Mouse (Mus musculus) testis, adult 2 months (tissue): Measurements from ENCODE around the gene Atp6v0e. TPM values are rescaled to one million over a fixed set of nuclear protein-coding genes. Genes with fewer than 3 reads are reported as not detected.

Experiments
- H3K27ac ChIP-seq: fragments of 200-500 bp; 2 replicates; pipeline ENCODE4 v1.5.1; 2012; ENCODE audit warnings: low read depth, low read length; ENCODE audit not compliant: control insufficient read depth, insufficient read depth
- H3K27me3 ChIP-seq: fragments of 200-500 bp; 2 replicates; pipeline ENCODE4 v1.6.1; 2012; ENCODE audit warnings: mild to moderate bottlenecking, low read length, moderate library complexity; ENCODE audit not compliant: control insufficient read depth, insufficient read depth
- H3K36me3 ChIP-seq: fragments of 200-500 bp; 2 replicates; pipeline ENCODE4 v1.6.1; 2012; ENCODE audit warnings: mild to moderate bottlenecking, low read length; ENCODE audit not compliant: control insufficient read depth, insufficient read depth
- H3K4me1 ChIP-seq: fragments of 200-500 bp; 2 replicates; pipeline ENCODE4 v1.6.1; 2012; ENCODE audit warnings: low read length; ENCODE audit not compliant: control insufficient read depth, insufficient read depth
- H3K4me3 ChIP-seq: fragments of 200-500 bp; 2 replicates; pipeline ENCODE4 v1.5.1; 2012; ENCODE audit warnings: low read depth, mild to moderate bottlenecking, low read length, moderate library complexity, mixed read lengths; ENCODE audit not compliant: control insufficient read depth
- CTCF ChIP-seq: fragments of 200-500 bp; IDR thresholded peaks from 2 replicates; pipeline ENCODE4 v1.5.1; 2012; ENCODE audit warnings: low read depth, mild to moderate bottlenecking, inconsistent platforms, low read length, moderate library complexity; ENCODE audit not compliant: control insufficient read depth, insufficient read depth, insufficient replicate concordance
- POLR2A ChIP-seq: fragments of 200-500 bp; IDR thresholded peaks from 2 replicates; pipeline ENCODE4 v1.6.1; 2012; ENCODE audit warnings: low read depth, mild to moderate bottlenecking, inconsistent platforms, low read length, moderate library complexity; ENCODE audit not compliant: control insufficient read depth
- polyA plus RNA-seq: library from polyadenylated mRNA; depleted of rRNA; stranded (reverse); fragments of >200 nt; gene quantifications from 2 replicates; pipeline ENCODE4 v1.2.3, GENCODE M21; 2012

Gene Atp6v0e
- polyA plus RNA-seq, 1 experiment: 101 TPM

DNA sequence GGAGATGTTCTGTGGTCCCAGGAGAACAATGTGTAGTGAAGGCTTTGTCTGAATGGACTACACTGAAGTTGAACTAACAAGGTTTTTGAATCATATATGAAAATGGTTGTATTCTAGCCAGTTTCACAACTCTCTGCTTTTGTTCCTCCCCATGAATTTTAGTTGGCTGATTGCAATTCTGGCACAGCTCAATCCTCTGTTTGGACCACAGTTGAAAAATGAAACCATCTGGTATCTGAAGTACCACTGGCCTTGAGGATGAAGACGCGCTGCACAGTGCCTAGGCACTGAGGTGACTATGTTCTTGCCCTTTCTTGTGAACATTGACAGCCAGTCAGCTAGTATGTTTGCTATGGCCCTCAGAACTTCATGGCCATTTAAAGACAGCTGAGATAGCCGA is 32.2 kb downstream of the Atp6v0e start:
- Histone ChIP-seq H3K27ac (no peak overlapping the region), H3K36me3 (no peaks in the 10 kb centered on the region; the same call in 1 of the 2 replicates), H3K4me3 (no peak overlapping the region), H3K4me1 (no peaks in the 10 kb centered on the region; the same call in 1 of the 2 replicates), H3K27me3 (no peaks in the 10 kb centered on the region)
- TF ChIP-seq CTCF: no peak
- TF ChIP-seq POLR2A: no peak

DNA sequence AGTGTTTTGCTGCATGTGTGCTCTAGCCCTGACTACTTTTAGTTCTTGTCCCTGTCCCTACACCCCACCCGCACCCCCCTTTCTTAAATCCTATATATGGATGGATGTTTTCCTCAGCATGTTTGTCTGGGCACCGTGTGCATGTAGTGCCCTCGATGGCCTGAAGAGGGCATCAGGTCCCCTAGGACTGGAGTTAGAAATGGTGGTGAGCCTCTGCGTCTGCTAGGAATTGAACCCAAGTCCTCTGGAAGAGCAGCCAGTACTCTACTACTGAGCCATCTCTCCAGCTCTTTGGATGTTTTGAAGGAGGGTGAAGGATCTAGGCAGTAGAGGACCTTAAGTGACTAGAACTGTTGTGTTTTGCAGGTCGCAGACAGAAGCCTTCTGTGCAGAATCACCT is 35.8 kb downstream of the Atp6v0e start:
- no peaks in the 10 kb centered on the region for H3K4me1 ChIP-seq
- no peak overlapping the region for H3K4me3 ChIP-seq
- TF ChIP-seq CTCF (peak; percentile 70; the same call in 1 of the 2 replicates), POLR2A (no peak)
- H3K27me3 ChIP-seq: no peaks in the 10 kb centered on the region
- no peaks in the 10 kb centered on the region; the same call in 1 of the 2 replicates for H3K36me3 ChIP-seq
- no peak overlapping the region for H3K27ac ChIP-seq

DNA sequence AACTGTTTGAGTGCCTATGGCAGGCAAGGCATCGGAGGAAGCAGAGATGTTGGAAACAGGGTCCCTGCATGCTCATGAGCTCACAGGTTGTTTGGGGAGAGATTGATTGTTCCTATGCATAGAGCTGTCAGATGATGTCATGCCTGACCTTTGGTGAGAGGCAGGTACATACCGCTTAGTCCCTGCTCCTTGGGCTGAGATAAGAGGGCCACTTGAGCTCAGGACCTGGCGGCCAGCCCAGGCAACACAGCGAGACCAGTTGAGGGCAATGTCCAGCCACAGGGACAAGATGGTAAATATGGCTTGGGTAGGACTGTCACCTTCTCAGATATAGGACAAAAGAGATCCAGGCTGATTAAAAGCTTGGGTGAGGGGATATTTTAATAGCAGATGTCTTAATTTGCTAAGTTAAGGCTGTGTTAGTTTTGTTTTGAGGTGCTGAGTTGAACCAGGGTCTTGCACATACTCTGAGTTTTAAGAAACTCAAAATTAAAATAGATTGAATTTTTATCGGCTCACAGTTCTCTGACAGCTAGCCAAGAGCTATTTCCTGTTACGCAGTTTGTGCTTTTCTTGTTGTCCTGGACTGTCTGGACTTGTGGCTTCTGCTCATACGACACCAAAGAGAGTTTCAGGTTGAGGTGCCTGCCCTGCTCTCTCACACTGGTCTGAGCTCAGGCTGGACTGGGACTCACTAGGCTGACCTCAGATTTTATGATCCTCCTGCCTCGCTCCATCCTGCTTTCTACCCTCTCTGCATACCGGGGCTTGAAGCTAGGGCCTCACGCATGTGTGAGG is 37.0 kb downstream of the Atp6v0e start:
- Histone ChIP-seq H3K27ac (no peak overlapping the region), H3K27me3 (no peaks in the 10 kb centered on the region), H3K4me1 (no peaks in the 10 kb centered on the region), H3K36me3 (no peaks in the 10 kb centered on the region; the same call in 1 of the 2 replicates), H3K4me3 (no peak overlapping the region)
- TF ChIP-seq CTCF (no peak), POLR2A (no peak)

DNA sequence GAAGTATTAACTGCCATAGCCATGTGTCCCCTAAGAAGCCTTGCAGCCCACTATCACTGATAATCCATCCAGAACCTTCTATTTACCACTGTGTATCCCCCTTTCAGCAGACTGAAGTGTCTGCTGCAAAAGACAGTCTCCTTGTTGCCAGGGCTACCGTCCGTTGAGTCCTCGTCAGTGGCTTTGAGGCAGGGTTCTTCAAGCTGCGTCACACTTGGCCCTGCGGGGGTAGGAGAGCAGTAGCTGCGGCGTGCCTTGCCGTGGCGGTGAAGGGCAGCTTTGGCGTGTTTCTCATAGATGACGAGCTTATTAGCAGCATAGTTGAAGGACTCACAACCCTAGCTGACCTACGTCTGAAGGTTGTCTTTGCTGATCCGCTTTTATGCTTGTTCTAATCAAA is 38.5 kb downstream of the Atp6v0e start:
- Histone ChIP-seq H3K27me3 (no peaks in the 10 kb centered on the region), H3K4me3 (no peak overlapping the region), H3K4me1 (no peaks in the 10 kb centered on the region), H3K36me3 (no peaks in the 10 kb centered on the region; the same call in 1 of the 2 replicates), H3K27ac (no peak overlapping the region)
- TF ChIP-seq CTCF: no peak
- no peak for TF ChIP-seq POLR2A

DNA sequence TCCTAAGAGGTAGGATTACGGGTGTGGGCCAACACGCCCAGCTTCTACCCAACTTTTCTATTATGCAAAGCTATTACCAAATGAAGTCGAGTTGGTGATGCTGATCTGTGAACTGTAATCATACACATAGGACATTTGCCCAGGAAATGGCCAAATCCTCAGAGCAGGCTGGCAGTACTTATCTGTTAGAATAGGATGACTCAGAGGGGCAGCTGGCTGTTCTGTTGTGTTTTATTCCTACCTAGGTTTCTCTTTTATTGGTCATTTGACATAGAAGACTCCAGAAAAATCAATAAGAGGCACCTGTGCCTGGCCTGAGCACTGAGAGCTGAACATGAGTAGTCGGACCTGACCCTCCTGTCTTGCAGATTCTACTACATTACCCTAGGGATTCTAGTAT is 39.6 kb downstream of the Atp6v0e start:
- Histone ChIP-seq H3K4me1 (no peaks in the 10 kb centered on the region), H3K27ac (no peak overlapping the region; the same call in 1 of the 2 replicates), H3K4me3 (no peak overlapping the region), H3K27me3 (no peaks in the 10 kb centered on the region), H3K36me3 (no peaks in the 10 kb centered on the region)
- TF ChIP-seq CTCF (no peak), POLR2A (no peak)

DNA sequence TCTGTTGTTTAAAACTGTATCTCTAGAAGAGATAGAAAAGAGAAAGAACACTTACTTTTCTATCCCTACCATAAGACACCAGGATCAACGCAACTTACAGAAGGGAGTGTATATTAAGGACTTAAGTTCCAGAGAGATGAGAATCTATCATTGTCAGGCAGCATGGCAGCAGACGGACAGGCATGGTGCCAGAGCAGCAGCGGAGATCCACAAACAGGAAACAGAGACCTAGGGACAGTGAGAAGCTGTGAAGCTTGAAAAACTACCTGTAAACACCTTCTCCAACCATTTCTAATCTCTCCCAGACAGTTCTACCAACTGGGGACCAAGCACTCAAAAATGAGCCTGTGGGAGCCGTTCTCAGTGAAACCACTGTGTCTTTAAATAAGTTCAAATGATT is 40.6 kb downstream of the Atp6v0e start:
- H3K27ac ChIP-seq: no peak overlapping the region; the same call in 1 of the 2 replicates
- H3K36me3 ChIP-seq: no peaks in the 10 kb centered on the region
- no peak for TF ChIP-seq POLR2A
- TF ChIP-seq CTCF: no peak
- H3K4me1 ChIP-seq: no peaks in the 10 kb centered on the region
- no peak overlapping the region for H3K4me3 ChIP-seq
- no peaks in the 10 kb centered on the region for H3K27me3 ChIP-seq

DNA sequence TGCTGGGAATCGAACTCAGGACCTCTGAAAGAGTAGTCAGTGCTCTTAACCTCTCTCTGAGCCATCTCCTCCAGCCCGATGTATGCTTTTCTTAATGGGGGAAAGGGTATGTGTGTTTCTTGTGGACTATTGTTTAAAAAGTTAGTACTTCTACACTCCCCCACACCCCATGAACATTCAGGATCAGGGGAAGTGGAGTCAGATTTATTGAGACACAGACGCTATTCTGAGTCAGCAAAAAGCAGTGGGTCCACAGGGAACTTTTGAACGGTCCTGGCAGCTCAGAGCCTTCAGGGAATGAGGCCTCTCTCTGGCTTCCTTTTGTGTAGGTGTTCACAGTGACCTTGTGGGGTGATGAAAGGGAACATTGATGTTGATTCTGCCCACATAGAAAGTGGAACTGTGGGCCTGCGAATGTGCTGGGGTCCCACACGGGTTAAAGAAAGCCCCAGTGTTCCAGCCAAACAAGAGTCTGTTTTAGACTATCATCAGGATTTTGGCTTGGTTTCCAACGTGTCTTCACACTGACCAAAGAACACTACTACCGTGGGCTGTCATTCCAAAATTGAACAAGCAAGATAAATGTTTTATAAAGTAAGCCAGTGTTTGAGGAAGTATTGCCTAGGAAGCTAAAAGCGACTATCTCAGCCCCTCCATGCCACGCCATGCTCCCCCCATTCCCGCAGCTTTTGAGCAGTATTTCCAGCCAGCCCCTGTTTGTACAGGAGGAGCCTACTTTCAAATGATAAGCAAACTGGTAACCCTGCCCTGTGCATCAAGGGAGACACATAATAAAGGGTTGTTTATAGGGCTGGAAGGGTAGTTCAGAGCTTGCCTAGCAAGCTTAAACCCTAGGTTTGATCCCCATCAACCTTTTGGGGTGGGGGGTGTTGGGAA is 42.7 kb downstream of the Atp6v0e start:
- TF ChIP-seq POLR2A: no peak
- TF ChIP-seq CTCF: no peak
- Histone ChIP-seq H3K36me3 (no peaks in the 10 kb centered on the region), H3K27me3 (no peaks in the 10 kb centered on the region), H3K4me1 (no peaks in the 10 kb centered on the region), H3K27ac (no peak overlapping the region; the same call in 1 of the 2 replicates), H3K4me3 (no peak overlapping the region)
